Mouse (Mus musculus) cortical plate, adult 2 months (tissue): Measurements from ENCODE around the gene Kif28. TPM values are rescaled to one million over a fixed set of nuclear protein-coding genes. Genes with fewer than 3 reads are reported as not detected.
"Not testable (repeated sequence)": the region's sequence is repeated elsewhere in the genome, so short reads cannot be mapped to it uniquely, and the experiment has no call there.

Experiments
- H3K27ac ChIP-seq: fragments of 200-500 bp; 2 replicates; pipeline ENCODE4 v1.5.1; 2012; ENCODE audit warnings: low read length, control low read depth, inconsistent platforms; ENCODE audit not compliant: insufficient read depth
- H3K4me1 ChIP-seq: fragments of 200-500 bp; 2 replicates; pipeline ENCODE4 v1.6.1; 2011; ENCODE audit warnings: low read length; ENCODE audit not compliant: control insufficient read depth, insufficient read depth
- H3K4me3 ChIP-seq: fragments of 200-500 bp; 2 replicates; pipeline ENCODE4 v1.5.1; 2011; ENCODE audit warnings: mild to moderate bottlenecking, low read length, control low read depth; ENCODE audit not compliant: insufficient read depth
- CTCF ChIP-seq: fragments of 200-500 bp; IDR thresholded peaks from 2 replicates; pipeline ENCODE4 v1.5.1; 2011; ENCODE audit warnings: mild to moderate bottlenecking, control low read depth, low read length; ENCODE audit not compliant: insufficient read depth; ENCODE audit errors: extremely low read depth
- POLR2A ChIP-seq: fragments of 200-500 bp; IDR thresholded peaks from 2 replicates; pipeline ENCODE4 v1.6.1; 2011; ENCODE audit warnings: mild to moderate bottlenecking, low read length, control low read depth; ENCODE audit not compliant: insufficient read depth; ENCODE audit errors: extremely low read depth
- polyA plus RNA-seq: library from polyadenylated mRNA; depleted of rRNA; stranded (reverse); fragments of >200 nt; gene quantifications from 2 replicates; pipeline ENCODE4 v1.2.3, GENCODE M21; 2012

The Kif28 gene
- polyA plus RNA-seq, 1 experiment: 0.06 TPM

DNA sequence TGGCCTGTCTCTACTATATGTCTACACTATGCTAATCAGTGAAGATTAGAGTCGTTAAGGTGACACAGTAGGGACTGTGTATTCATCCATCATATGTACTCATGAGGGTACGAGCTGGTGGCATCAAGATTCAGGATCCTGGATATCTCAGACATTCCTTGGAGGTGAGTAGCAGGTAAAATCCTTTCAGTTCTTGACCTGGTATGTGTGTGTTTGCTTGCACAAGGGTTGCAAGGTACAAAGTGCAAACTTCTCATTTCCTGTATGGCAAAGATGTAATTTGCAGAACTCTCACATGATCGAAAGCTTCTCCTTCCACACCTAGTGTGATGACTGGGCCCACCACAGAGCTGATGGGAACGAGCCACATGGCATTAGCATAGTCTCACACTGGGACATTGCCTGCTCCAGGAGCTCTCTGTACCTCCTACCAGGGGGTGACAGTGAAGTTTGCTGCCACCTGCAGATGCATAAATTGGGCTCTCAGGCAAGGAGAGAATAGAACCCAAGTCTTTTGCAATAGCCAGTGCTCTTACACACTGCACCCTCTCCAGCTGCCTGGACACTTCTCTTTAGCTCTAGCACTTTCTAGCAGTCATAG lies 1.4 kb downstream of the Kif28 start:
- H3K4me1 ChIP-seq: no peaks in the 10 kb centered on the region
- no peak overlapping the region for H3K4me3 ChIP-seq
- no peak overlapping the region for H3K27ac ChIP-seq
- TF ChIP-seq POLR2A (no peak), CTCF (no peak)

DNA sequence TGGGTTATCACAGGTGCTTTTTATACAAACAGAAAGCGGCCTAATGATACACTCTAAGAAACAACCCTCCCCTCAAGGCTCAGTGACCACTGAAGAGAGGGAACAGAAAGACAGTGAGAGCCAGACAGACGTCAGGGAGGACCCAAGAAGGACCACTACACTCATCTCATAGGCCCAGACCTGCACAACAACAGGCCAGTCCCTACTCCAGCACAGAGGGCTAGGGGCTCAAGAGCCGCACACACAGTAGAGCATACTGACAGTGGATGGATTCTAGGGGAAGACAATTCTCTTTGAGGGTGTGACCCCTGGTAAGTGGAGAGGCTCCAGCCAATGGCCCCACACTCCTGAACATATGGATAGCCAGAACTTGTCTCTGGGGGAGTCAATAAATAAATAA lies 8.6 kb downstream of the Kif28 start:
- H3K4me1 ChIP-seq: no peaks in the 10 kb centered on the region
- no peak for TF ChIP-seq CTCF
- no peak for TF ChIP-seq POLR2A
- no peak overlapping the region for H3K4me3 ChIP-seq
- H3K27ac ChIP-seq: no peak overlapping the region

DNA sequence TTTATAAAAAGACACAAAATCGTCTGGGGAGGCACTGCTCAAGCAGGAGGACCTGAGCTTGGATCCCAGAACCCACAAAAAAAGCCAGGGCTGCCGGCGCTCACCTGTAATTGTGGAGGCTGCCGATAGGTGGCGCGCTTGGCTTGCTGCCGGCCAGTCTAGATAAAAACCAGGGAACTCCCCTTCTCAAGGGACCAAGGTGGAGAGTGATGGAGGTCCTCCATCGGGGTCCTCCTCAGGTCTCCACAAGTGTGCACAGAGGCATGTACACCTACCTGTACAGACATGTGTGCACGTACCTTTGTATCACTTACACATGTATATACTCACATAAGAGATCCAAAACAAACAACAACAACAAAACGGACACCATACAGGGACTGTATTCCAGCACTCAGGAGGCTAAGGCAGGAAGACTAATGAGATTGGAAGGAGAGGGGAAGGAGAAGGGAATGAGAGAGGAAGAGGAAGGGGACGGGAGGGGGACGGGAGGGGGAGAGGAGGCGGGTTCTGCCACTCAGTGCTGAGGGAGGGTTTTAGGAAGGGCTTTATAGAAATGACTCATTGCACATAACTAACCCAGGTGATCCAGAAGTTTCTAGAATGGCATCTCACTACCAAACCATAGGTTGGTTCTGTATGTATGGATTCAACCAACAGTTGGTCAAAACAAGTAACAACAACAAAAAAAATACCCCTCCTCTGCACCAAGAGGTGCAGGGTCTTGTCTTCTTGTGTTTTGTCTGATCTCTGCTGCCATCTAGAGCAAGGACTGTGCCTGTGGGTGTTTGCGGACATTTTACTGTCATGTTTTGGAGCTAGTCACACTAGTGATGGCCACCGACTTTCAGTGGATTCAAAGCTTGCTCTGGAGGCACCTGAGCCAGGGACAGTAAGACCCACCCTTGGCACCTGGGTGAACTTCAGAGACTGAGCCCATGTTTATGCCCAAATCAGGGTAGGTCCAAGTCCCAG lies 10.3 kb downstream of the Kif28 start:
- no peaks in the 10 kb centered on the region for H3K4me1 ChIP-seq
- no peak overlapping the region for H3K27ac ChIP-seq
- TF ChIP-seq POLR2A: no peak
- TF ChIP-seq CTCF: peak; percentile 53
- no peak overlapping the region for H3K4me3 ChIP-seq

- TF ChIP-seq CTCF: no peak
- TF ChIP-seq POLR2A: no peak
These were observed 13.7 kb downstream of the Kif28 start for GRCm38 (mm10) chr1:179731391-179731790.

GRCm38 (mm10) chr1:179728661-179729060 lies 16.4 kb downstream of the Kif28 start:
- Histone ChIP-seq H3K4me1 (no peaks in the 10 kb centered on the region), H3K27ac (no peak overlapping the region), H3K4me3 (no peak overlapping the region)
- TF ChIP-seq CTCF: no peak

More at GRCm38 (mm10) chr1:179731391-179731790, 13.7 kb downstream of the Kif28 start:
- no peak overlapping the region for H3K4me3 ChIP-seq
- no peaks in the 10 kb centered on the region for H3K4me1 ChIP-seq
- no peak overlapping the region for H3K27ac ChIP-seq

DNA sequence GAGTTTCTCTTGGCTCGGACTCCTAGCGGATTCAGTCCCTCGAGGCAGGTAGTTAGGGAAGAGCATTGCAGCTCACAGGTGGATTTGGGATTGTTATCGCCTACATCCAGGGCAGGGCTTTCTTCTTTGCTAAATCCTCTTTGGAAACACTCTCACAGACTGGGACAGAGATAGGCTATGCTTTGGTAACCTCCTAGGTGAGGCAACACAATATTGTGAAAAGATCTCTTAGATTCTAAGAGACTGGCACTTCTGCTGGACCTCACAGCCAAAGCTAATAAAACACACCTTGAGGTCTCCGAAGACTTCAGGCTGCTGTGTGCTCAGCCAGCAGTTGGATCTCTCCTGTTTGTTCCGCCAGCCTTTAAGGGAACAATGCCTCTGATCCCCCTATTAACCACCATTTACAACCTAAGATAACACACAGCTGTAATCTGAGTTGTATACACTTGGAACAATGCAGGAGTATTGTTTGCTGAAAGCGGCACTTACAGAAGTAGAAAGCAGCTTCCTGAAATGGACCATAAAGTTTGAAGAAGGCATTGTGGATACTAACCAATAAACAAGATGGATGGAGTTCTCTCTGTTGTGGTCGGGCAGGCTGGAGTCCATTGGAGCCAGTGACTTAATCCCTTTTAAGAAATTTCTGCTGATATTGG lies 22.1 kb downstream of the Kif28 start:
- TF ChIP-seq CTCF (no peak), POLR2A (no peak)
- Histone ChIP-seq H3K4me1 (no peaks in the 10 kb centered on the region), H3K4me3 (no peak overlapping the region), H3K27ac (no peak overlapping the region)

- TF ChIP-seq POLR2A: no peak
- no peak for TF ChIP-seq CTCF
- no peak overlapping the region for H3K27ac ChIP-seq
- no peaks in the 10 kb centered on the region for H3K4me1 ChIP-seq
- H3K4me3 ChIP-seq: no peak overlapping the region
These were observed 29.3 kb downstream of the Kif28 start for GRCm38 (mm10) chr1:179715786-179716185.

DNA sequence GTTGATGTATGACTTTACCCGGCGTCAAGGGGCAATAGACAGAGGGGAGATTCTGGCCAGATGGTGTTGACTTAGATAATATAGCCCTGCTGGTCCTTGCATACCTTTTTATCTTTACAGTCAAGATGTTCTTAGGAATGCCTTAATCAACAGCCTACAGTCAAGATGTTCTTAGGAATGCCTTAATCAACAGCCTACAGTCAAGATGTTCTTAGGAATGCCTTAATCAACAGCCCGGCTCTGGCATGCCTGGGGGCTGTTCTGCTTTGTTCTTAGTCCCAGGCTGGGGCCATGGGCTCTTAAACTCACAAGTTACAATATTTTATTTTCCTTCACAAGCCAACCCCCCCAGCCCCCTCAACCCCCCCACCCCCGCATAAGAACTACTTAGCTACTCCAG lies 29.8 kb downstream of the Kif28 start:
- H3K4me3 ChIP-seq, H3K27ac ChIP-seq, H3K4me1 ChIP-seq: not testable (repeated sequence)

DNA sequence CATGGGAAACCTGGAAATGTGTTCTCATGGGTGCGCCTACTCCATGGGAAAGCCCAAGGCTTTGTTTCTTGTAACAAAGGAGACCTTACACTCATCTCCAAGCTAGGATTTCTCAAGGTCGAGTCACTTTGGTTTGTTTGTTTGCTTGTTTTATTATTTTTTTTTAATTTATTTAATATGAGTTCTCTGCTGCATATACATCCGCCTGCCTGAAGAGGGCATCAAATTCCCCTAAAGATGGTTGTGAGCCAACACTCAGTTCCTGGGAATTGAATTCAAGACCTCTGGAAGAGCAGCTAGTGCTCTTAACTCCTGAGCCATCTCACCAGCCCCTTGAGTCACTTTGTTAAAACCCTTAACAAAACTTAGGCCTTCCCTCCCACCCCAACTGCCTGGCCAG lies 31.7 kb downstream of the Kif28 start:
- no peak overlapping the region for H3K27ac ChIP-seq
- peaks cover 5% of the 10 kb centered on the region for H3K4me1 ChIP-seq
- no peak for TF ChIP-seq POLR2A
- TF ChIP-seq CTCF: no peak
- H3K4me3 ChIP-seq: no peak overlapping the region
